Mouse (Mus musculus): ENCODE results near the gene Irx4. TPM values are rescaled to one million over a fixed set of nuclear protein-coding genes. Genes with fewer than 3 reads are reported as not detected.

Irx4 gene
- polyA plus RNA-seq, 1 experiment from 2014 or later, result not detected

- no peak for DNase-seq
- Histone ChIP-seq H3K27ac (ENCODE audit: low read depth) (no peak overlapping the region), H3K4me2 (ENCODE audit: low read depth, low read length) (no peak overlapping the region), H3K9ac (replicated peaks) (no peak overlapping the region), H3K27me3 (ENCODE audit: insufficient read depth, low read length) (no peaks in the 10 kb centered on the region; the same call in 1 of the 2 replicates), H3K9me3 (ENCODE audit: low read length) (no peaks in the 10 kb centered on the region), H3K36me3 (replicated peaks; ENCODE audit: insufficient read depth, low read length) (no peaks in the 10 kb centered on the region), H3K4me1 (ENCODE audit: insufficient read depth) (no peaks in the 10 kb centered on the region), H3K4me3 (ENCODE audit: low read depth, low read length) (no peak overlapping the region)
- 70% methylated on average over 4 of the region's 4 CpGs for WGBS (ENCODE audit: insufficient replicate concordance)
- no peak for TF ChIP-seq CTCF (IDR thresholded peaks at IDR 0.05; ENCODE audit: low read depth)
- TF ChIP-seq EP300 (IDR thresholded peaks at IDR 0.05; ENCODE audit: low read depth), result no peak
- no peak for ATAC-seq
Measured at GRCm38 (mm10) chr13:73306085-73306410, 45.8 kb downstream of the Irx4 start.

- TF ChIP-seq EP300 (IDR thresholded peaks at IDR 0.05; ENCODE audit: low read depth) (no peak), CTCF (IDR thresholded peaks at IDR 0.05; ENCODE audit: low read depth) (no peak)
- no peak overlapping the region for H3K9ac ChIP-seq (replicated peaks)
- WGBS (ENCODE audit: insufficient replicate concordance), result 76% methylated on average over 4 of the region's 4 CpGs
- no peak overlapping the region for H3K4me3 ChIP-seq (ENCODE audit: low read depth, low read length)
- no peak for ATAC-seq
- no peak for DNase-seq
- H3K4me2 ChIP-seq (ENCODE audit: low read depth, low read length), result no peak overlapping the region
- H3K27ac ChIP-seq (ENCODE audit: low read depth), result no peak overlapping the region
- H3K27me3 ChIP-seq (ENCODE audit: insufficient read depth, low read length), result no peaks in the 10 kb centered on the region; the same call in 1 of the 2 replicates
- no peaks in the 10 kb centered on the region for H3K36me3 ChIP-seq (replicated peaks; ENCODE audit: insufficient read depth, low read length)
- no peaks in the 10 kb centered on the region for H3K9me3 ChIP-seq (ENCODE audit: low read length)
- H3K4me1 ChIP-seq (ENCODE audit: insufficient read depth), result no peaks in the 10 kb centered on the region
Measured at GRCm38 (mm10) chr13:73306430-73306829, 46.2 kb downstream of the Irx4 start.

- 18% methylated on average over 8 of the region's 8 CpGs for WGBS (ENCODE audit: insufficient replicate concordance)
- ATAC-seq, result peak; percentile 56; the same call in 1 of the 2 replicates
Measured at GRCm38 (mm10) chr13:73310183-73310929, 50.1 kb downstream of the Irx4 start.

More at GRCm38 (mm10) chr13:73310183-73310929, 50.1 kb downstream of the Irx4 start:
- no peak overlapping the region for H3K4me3 ChIP-seq (ENCODE audit: low read depth, low read length)
- DNase-seq, result peak; percentile 71
- H3K36me3 ChIP-seq (replicated peaks; ENCODE audit: insufficient read depth, low read length), result no peaks in the 10 kb centered on the region
- no peaks in the 10 kb centered on the region for H3K4me1 ChIP-seq (ENCODE audit: insufficient read depth)
- H3K9me3 ChIP-seq (ENCODE audit: low read length), result no peaks in the 10 kb centered on the region
- no peak overlapping the region for H3K9ac ChIP-seq (replicated peaks)
- H3K4me2 ChIP-seq (ENCODE audit: low read depth, low read length), result no peak overlapping the region
- no peaks in the 10 kb centered on the region; the same call in 1 of the 2 replicates for H3K27me3 ChIP-seq (ENCODE audit: insufficient read depth, low read length)
- no peak overlapping the region for H3K27ac ChIP-seq (ENCODE audit: low read depth)
- TF ChIP-seq CTCF (IDR thresholded peaks at IDR 0.05; ENCODE audit: low read depth) (peak; percentile 84), EP300 (IDR thresholded peaks at IDR 0.05; ENCODE audit: low read depth) (no peak)

Other genes starting within 250 kb of the Irx4 start
- gene Mrpl36, start 68.0 kb downstream of the Irx4 start, polyA plus RNA-seq (2015; fragmentation: Nextera tagmentation; extraction: Ambion mirVana), result 88.7 and 90.4 TPM in 2 replicates
- 291 TPM in 2 replicates for gene Ndufs6, start 68.1 kb downstream of the Irx4 start, polyA plus RNA-seq (2015; fragmentation: Nextera tagmentation; extraction: Ambion mirVana)
- 31.0 and 32.4 TPM in 2 replicates for gene Lpcat1, start 206.7 kb downstream of the Irx4 start, polyA plus RNA-seq (2015; fragmentation: Nextera tagmentation; extraction: Ambion mirVana)

Measured in liver, postnatal 0 days (tissue).